Mouse (Mus musculus): ENCODE data around the gene Grasp.

DNA sequence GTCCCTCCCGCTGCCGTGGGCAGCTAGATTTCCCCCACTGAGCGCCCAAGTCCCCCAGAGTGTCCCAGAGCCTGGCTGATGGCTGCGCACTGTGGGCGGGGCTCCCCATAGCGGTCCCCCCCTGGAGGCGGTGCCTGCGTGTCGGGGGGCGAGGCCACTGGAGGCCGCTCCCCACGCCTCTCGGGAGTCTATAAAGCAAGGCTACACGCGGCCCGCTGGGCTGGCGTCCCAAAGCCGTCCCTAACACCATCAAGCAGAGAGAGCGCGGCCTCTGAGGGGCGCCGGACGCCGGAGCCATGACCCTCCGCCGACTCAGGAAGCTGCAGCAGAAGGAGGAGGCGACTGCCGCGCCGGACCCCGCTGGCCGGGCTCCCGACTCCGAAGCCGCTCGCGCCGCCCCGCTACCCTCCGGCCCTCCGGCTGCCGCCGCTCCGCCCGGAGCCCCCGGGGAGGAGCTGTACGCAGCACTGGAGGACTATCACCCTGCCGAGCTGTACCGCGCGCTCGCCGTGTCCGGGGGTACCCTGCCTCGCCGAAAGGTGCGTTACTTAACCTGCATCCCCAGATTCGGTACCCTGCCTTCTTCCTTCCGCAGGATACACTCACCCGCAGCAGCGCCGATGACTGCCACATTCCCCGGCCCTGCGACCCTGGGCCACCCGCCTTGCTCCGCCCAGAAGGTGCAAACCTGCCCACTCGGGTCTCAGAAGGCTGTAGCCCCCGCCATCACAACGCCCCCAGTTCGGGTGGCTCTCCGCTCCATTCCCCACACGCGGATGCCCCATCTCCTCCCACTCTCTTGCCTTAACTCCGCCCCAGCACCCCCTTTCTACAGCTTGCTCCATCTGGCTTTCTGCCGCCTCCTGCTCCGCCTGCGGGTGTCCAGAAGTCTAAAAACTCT, at the start of gene Grasp:
- TF ChIP-seq CTCF (IDR thresholded peaks at IDR 0.05; ENCODE audit: low read depth): no peak
- TF ChIP-seq EP300 (IDR thresholded peaks at IDR 0.05; ENCODE audit: low read depth): no peak

Data from liver, postnatal 0 days (tissue).